Mouse (Mus musculus) liver (tissue): ENCODE measurements around the gene Dnajb12.
"Not testable (repeated sequence)": the region's sequence is repeated elsewhere in the genome, so short reads cannot be mapped to it uniquely, and the experiment has no call there.

Source experiments
- DNase-seq: peaks from one replicate; pipeline ENCODE4 v3.0.0-alpha.2; 2020; ENCODE audit warnings: mixed read lengths

The Dnajb12 gene

GRCm38 (mm10) chr10:59873206-59873605 lies 6.2 kb upstream of the Dnajb12 start:
- peak; percentile 70 for DNase-seq

- peak; percentile 78 for DNase-seq
These were observed 5.7 kb upstream of the Dnajb12 start for GRCm38 (mm10) chr10:59873613-59874012.

- peak; percentile 82 for DNase-seq
These were observed 4.0 kb upstream of the Dnajb12 start for GRCm38 (mm10) chr10:59875396-59875795.

GRCm38 (mm10) chr10:59876698-59877097 lies 2.7 kb upstream of the Dnajb12 start:
- DNase-seq: not testable (repeated sequence)

- DNase-seq: no peak
These were observed 1.8 kb upstream of the Dnajb12 start for GRCm38 (mm10) chr10:59877421-59878117.

- DNase-seq: peak; percentile 44
These were observed 533 bp upstream of the Dnajb12 start for GRCm38 (mm10) chr10:59878823-59879222.

- no peak for DNase-seq
These were observed 652 bp downstream of the Dnajb12 start for GRCm38 (mm10) chr10:59880029-59880386.

GRCm38 (mm10) chr10:59880837-59881236 lies 1.5 kb downstream of the Dnajb12 start:
- no peak for DNase-seq

- DNase-seq: no peak
These were observed 5.2 kb downstream of the Dnajb12 start for GRCm38 (mm10) chr10:59884327-59885173.

GRCm38 (mm10) chr10:59885174-59886080 lies 6.1 kb downstream of the Dnajb12 start:
- no peak for DNase-seq

GRCm38 (mm10) chr10:59886081-59886466 lies 6.7 kb downstream of the Dnajb12 start:
- no peak for DNase-seq

- no peak for DNase-seq
These were observed 8.1 kb downstream of the Dnajb12 start for GRCm38 (mm10) chr10:59887432-59887831.

- DNase-seq: no peak
These were observed 10.0 kb downstream of the Dnajb12 start for GRCm38 (mm10) chr10:59889339-59889738.

GRCm38 (mm10) chr10:59889953-59890751 lies 10.8 kb downstream of the Dnajb12 start:
- no peak for DNase-seq

- peak; percentile 49 for DNase-seq
These were observed 13.6 kb downstream of the Dnajb12 start for GRCm38 (mm10) chr10:59892977-59893376.

- DNase-seq: peak; percentile 90
These were observed 15.2 kb downstream of the Dnajb12 start for GRCm38 (mm10) chr10:59894251-59895160.

GRCm38 (mm10) chr10:59895460-59896186 lies 16.3 kb downstream of the Dnajb12 start:
- DNase-seq: no peak

GRCm38 (mm10) chr10:59896211-59896610 lies 16.9 kb downstream of the Dnajb12 start:
- DNase-seq: no peak

GRCm38 (mm10) chr10:59896911-59897331 lies 17.6 kb downstream of the Dnajb12 start:
- DNase-seq: peak; percentile 53

GRCm38 (mm10) chr10:59897511-59897910 lies 18.2 kb downstream of the Dnajb12 start:
- DNase-seq: no peak
